8 mouse cellular contexts compared by ENCODE assay signal in the genomic region with DNA sequence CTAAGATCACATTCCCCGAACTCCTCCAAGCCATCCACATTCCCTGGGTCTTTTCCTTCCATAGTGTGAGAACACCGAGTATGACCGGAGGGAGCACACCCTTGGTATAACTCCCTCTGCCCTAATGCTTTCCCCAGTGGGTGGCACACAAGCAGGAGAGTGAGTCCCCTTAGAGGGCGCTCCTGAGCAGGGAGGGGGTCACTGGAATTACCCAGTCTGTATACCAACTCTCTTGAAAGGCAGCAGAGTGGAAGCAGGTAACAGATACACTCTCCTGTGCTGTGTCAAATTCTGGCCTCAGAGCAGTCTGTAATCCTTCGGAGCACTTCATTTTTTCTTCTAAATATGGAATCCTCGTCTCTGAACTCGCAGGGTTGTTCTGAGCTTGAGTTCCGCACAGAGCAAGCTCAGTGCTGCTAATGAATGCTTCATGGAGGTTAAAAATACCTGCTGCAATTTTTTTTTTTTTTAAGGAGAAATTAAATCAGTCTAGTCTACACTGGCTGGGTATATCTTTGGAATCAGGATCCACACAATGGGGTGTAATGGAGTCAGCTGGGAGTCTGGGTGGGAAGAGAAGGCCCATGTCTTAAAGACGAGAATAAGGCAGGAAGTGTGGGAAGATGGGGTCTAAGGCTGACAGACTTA.
A peak's percentile ranks its signal among the peaks of the same experiment; 100 is the strongest.
DNase-seq lines count a peak whose midpoint lies in the region; TF ChIP-seq lines count a peak whose summit lies in the region.
"Had no signal": no experiment of that assay in that cellular context is flagged by ENCODE, and none has a peak within 500 bp of the region (broad histone marks: within the 10 kb centered on the region; RNA-seq: fewer than 3 reads in every experiment).

No protein-coding gene starts in this region.

- H3K4me3 ChIP-seq in cortical plate, adult 2 months (ENCODE audit: insufficient read depth, low read length): no peak overlapping the region

- intact Hi-C loops in left cerebral cortex, postnatal 36 days (cut with DNase I): no loop called here

- H3K27ac ChIP-seq in cortical plate, adult 2 months (ENCODE audit: insufficient read depth, low read length): no peak overlapping the region

- TF ChIP-seq POLR2A in cortical plate, adult 2 months (IDR thresholded peaks at IDR 0.05; ENCODE audit: extremely low read depth, insufficient read depth, low read length): no peak

- TF ChIP-seq CTCF in cortical plate, adult 2 months (IDR thresholded peaks at IDR 0.05; ENCODE audit: extremely low read depth, insufficient read depth, low read length): peak; percentile 23; the same call in 1 of the 2 replicates

- DNase-seq in heart, postnatal 4 days: peak; percentile 42
- DNase-seq in heart, adult 9 months (ENCODE audit: low spot score in 2 of 2): no peak
- DNase-seq in ES-CJ7 (ENCODE audit: low read depth, low spot score): peak; percentile 53
- peak; percentile 55 for DNase-seq in splenic B cell, adult 2 months (ENCODE audit: low read depth, low spot score)
- no peak for DNase-seq in cerebellum, adult 11 months
- DNase-seq in left cerebral cortex, postnatal 36 days (ENCODE audit: low spot score in 2 of 2): no peak
- DNase-seq: kidney, adult 8-10 months had no signal

- no peaks in the 10 kb centered on the region for H3K4me1 ChIP-seq in cortical plate, adult 2 months (ENCODE audit: control insufficient read depth, insufficient read depth, low read length)

- H3K36me3 ChIP-seq in splenic B cell, adult 2 months (ENCODE audit: control insufficient read depth, insufficient read depth, low read length, poor library complexity, severe bottlenecking): peaks cover 36% of the 10 kb centered on the region

- H3K27me3 ChIP-seq in splenic B cell, adult 2 months (ENCODE audit: control insufficient read depth, insufficient read depth, low read length, poor library complexity, severe bottlenecking): no peaks in the 10 kb centered on the region

Comparison
In these comparisons a context has a peak if more than half of its experiments do, and no peak if none do; other contexts are left out.
1. DNase-seq: peak in heart, postnatal 4 days (single experiment), ES-CJ7 (single experiment) and splenic B cell, adult 2 months (single experiment); none in heart, adult 9 months (0 of 2), cerebellum, adult 11 months (single experiment) and left cerebral cortex, postnatal 36 days (0 of 2).